Mouse (Mus musculus) embryonic facial prominence, embryonic 12.5 days (tissue): ENCODE data around the gene Mad2l2. TPM values are rescaled to one million over a fixed set of nuclear protein-coding genes. Genes with fewer than 3 reads are reported as not detected.
A peak's percentile ranks its signal among the peaks of the same experiment; 100 is the strongest.
"Not testable (repeated sequence)": the region's sequence is repeated elsewhere in the genome, so short reads cannot be mapped to it uniquely, and the experiment has no call there.

Experiments
- ATAC-seq: fragments of 200-750 bp; cut with Nextera tagmentation; 2 replicates; pipeline ENCODE4 v1.8.0; 2017; ENCODE audit not compliant: insufficient number of reproducible peaks, insufficient read depth, low FRiP score, low TSS enrichment
- H3K27ac ChIP-seq: fragments of 300-500 bp; sonication (generic); 2 replicates; pipeline ENCODE4 v1.5.1; 2016; ENCODE audit warnings: mild to moderate bottlenecking
- H3K27me3 ChIP-seq: fragments of 300-500 bp; sonication (generic); 2 replicates; pipeline ENCODE4 v1.6.1; 2016; ENCODE audit warnings: mild to moderate bottlenecking, moderate library complexity
- H3K36me3 ChIP-seq: fragments of 300-500 bp; sonication (generic); 2 replicates; pipeline ENCODE4 v1.6.1; 2016; ENCODE audit warnings: mild to moderate bottlenecking
- H3K4me1 ChIP-seq: fragments of 300-500 bp; sonication (generic); 2 replicates; pipeline ENCODE4 v1.6.1; 2016
- H3K4me2 ChIP-seq: fragments of 300-500 bp; sonication (generic); replicated peaks from 2 replicates; pipeline ENCODE4 v1.6.1; 2016; ENCODE audit warnings: mild to moderate bottlenecking, moderate library complexity
- H3K4me3 ChIP-seq: fragments of 300-500 bp; sonication (generic); 2 replicates; pipeline ENCODE4 v1.5.1; 2016; ENCODE audit warnings: mild to moderate bottlenecking
- H3K9ac ChIP-seq: fragments of 300-500 bp; sonication (generic); 2 replicates; pipeline ENCODE4 v1.6.1; 2016; ENCODE audit warnings: mild to moderate bottlenecking, moderate library complexity
- H3K9me3 ChIP-seq: fragments of 300-500 bp; sonication (generic); 2 replicates; pipeline ENCODE4 v1.6.1; 2016; ENCODE audit warnings: mild to moderate bottlenecking, moderate library complexity
- WGBS: fragments of 180-500 bp; shearing (Covaris S2); methylation state at CpG from one replicate; pipeline ENCODE4 v1.1.7; 2016; 5-methylcytosine and 5-hydroxymethylcytosine counted together
- polyA plus RNA-seq: library from polyadenylated mRNA; unstranded; fragments of >200 nt; fragmentation: Nextera tagmentation; extraction: Ambion mirVana; gene quantifications from 2 replicates; pipeline ENCODE4 v1.2.1, GENCODE M21; 2016

Gene Mad2l2
- polyA plus RNA-seq, 1 experiment from 2014 or later, result 80.2 TPM

DNA sequence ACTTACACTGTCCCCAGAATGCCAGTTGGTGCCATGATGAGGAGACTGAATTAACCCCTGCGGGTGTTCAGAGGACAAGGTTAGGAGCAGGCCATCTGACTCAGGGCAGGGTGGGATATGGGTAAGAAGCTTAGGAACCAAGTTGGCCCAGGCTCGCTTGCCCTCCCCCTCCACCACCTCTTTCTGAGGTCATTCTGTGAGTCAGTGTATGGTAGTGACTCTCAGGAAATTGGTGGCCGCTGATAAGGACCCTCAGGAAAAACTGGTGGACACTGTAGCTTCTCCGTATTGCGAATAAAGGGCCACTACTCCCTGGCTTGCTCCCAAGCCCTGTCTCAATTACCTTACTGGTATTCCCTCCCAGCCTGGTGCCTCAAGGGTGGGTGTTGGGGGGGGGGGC, 21.0 kb upstream of the Mad2l2 start:
- 87% methylated on average over 5 of the region's 5 CpGs for WGBS
- H3K9me3 ChIP-seq, result no peaks in the 10 kb centered on the region
- 0 out of 2 replicates have a peak, but pooled peaks cover 4% of the 10 kb centered on the region for H3K4me1 ChIP-seq
- H3K9ac ChIP-seq, result no peak overlapping the region
- H3K27me3 ChIP-seq, result no peaks in the 10 kb centered on the region; the same call in 1 of the 2 replicates
- no peak overlapping the region for H3K4me3 ChIP-seq
- no peak overlapping the region for H3K4me2 ChIP-seq
- H3K36me3 ChIP-seq, result no peaks in the 10 kb centered on the region; the same call in 1 of the 2 replicates
- ATAC-seq, result no peak
- no peak overlapping the region for H3K27ac ChIP-seq

DNA sequence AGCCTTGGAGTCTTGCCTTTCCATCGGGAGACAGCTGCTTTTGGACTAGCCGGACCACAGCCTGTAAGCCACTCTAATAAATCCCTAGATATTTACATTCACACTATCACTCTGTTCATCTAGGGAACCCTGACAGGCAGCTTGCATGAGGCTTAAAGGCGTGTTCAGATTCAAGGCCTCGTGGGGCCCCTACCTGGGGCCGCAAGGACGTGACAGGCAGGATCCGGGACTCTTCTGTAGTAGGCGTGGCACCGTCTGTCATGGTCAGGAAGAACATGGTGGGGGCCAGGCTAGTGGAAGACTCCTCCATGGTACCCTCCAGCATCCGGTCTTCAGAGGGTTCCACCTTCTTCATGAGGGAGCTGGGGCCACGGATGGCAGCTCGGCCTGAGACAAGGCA, 17.7 kb upstream of the Mad2l2 start:
- no peak overlapping the region for H3K9ac ChIP-seq
- WGBS, result 80% methylated on average over 12 of the region's 12 CpGs
- H3K4me3 ChIP-seq, result no peak overlapping the region
- ATAC-seq, result no peak
- no peak overlapping the region for H3K4me2 ChIP-seq
- H3K36me3 ChIP-seq, result no peaks in the 10 kb centered on the region
- H3K27me3 ChIP-seq, result no peaks in the 10 kb centered on the region; the same call in 1 of the 2 replicates
- H3K9me3 ChIP-seq, result no peaks in the 10 kb centered on the region
- 0 out of 2 replicates have a peak, but pooled peaks cover 10% of the 10 kb centered on the region for H3K4me1 ChIP-seq
- H3K27ac ChIP-seq, result no peak overlapping the region

DNA sequence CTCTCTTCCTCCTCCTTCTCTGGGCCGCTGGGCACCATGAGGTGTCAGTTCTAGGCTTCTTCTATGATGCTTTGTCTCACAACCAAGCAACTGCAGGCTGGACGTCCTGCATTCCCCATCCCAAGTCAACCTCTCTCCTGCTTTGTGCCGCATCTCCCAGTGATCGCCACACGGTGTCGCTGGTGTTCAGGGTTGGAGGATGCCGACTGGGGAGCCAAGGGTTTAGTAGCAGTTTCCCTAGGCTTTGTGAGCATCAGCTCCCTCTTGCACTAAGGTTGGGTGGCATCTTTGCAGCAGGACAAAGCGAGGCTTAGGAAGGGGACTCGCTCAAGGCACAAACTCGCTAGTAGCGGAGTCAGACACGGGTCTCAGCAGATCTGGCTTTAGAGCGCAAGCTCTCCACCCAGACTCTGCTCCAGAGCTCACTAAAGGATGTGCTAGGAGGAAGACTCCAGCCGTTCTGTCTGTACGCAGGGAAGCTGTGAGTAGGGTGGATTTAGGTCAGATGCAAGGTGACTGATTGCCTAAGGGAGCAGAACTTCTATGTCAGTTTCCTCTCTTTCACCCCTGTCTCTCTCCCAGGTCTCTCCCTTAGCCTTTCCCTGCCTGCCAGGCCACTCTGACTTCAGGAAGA, 15.3 kb upstream of the Mad2l2 start:
- Histone ChIP-seq H3K36me3 (no peaks in the 10 kb centered on the region), H3K4me1 (0 out of 2 replicates have a peak, but pooled peaks cover 6% of the 10 kb centered on the region), H3K9ac (0 out of 2 replicates have a peak overlapping the region, but pooled peaks have one; percentile 24), H3K9me3 (no peaks in the 10 kb centered on the region), H3K27me3 (no peaks in the 10 kb centered on the region), H3K4me3 (no peak overlapping the region), H3K4me2 (peak overlapping the region; percentile 14; the same call in 1 of the 2 replicates), H3K27ac (no peak overlapping the region)
- ATAC-seq, result peak; percentile 25; the same call in 1 of the 2 replicates
- 7% methylated on average over 15 of the region's 15 CpGs for WGBS

DNA sequence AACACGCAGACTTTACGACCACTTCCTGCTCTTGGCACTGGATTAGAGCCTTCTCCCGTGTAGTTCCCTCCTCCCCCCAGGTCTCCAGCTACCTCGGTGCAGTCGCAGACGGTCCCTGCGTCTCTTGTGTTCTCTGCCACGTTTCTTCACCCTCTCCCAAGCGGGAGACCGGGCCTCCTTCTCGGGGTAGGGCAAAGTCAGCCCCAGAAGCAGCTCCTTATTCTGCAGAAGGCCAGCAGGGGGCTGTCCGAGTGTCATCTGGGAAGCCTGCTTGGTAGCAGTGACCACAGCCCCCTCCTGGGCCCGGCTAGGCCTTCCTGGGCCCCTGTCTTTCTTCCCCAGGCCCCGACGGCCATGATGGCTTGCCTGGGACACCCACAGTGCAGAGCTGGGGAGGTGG, 14.7 kb upstream of the Mad2l2 start:
- Histone ChIP-seq H3K27ac (no peak overlapping the region), H3K9me3 (no peaks in the 10 kb centered on the region), H3K9ac (peak overlapping the region; percentile 24), H3K36me3 (no peaks in the 10 kb centered on the region), H3K27me3 (no peaks in the 10 kb centered on the region), H3K4me1 (0 out of 2 replicates have a peak, but pooled peaks cover 6% of the 10 kb centered on the region), H3K4me3 (no peak overlapping the region), H3K4me2 (peak overlapping the region; percentile 2; the same call in 1 of the 2 replicates)
- 4% methylated on average over 15 of the region's 15 CpGs for WGBS
- ATAC-seq, result no peak

DNA sequence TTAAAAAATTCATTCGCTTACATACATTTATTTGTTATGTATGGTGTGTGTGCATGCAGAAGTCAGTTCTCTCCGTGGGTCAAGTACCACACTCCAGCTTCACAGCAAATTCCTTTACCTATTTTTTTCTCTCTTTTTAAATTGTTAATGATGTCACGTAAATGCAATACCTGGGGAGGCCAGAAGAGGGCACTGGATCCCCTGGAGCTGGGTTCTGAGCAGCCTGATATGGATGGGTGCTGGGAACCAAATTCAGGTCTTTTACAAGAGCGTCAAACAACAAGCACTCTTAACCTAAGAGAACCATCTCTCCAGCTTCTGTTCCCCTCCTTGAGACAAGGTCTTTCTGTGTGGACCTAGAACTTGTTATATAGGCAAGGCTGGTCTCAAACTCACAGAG, 13.5 kb upstream of the Mad2l2 start:
- Histone ChIP-seq H3K4me1 (0 out of 2 replicates have a peak, but pooled peaks cover 6% of the 10 kb centered on the region), H3K9ac (no peak overlapping the region), H3K36me3 (no peaks in the 10 kb centered on the region), H3K4me2 (no peak overlapping the region), H3K27me3 (no peaks in the 10 kb centered on the region), H3K4me3 (no peak overlapping the region), H3K27ac (no peak overlapping the region), H3K9me3 (no peaks in the 10 kb centered on the region)
- WGBS, result 72% methylated on average over 4 of the region's 4 CpGs
- no peak for ATAC-seq

DNA sequence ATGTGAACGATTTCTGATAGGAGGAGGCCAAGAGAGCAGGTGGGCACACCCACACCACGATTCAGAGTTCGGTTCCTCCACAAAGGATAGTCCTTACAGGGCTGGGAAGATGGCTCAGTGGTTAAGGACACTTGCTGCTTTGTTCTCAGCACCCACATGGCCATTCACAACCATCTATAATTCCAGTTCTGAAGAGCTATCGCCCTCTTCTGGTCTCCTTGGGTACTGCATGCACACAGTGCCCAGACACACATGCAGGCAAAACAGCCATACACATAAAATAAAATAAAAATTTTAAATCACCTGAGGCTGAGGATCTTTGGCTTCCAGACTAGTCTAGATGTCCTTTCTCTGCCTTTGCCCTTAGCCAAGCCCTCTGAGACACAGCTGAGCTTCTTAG, 12.8 kb upstream of the Mad2l2 start:
- no peaks in the 10 kb centered on the region for H3K36me3 ChIP-seq
- H3K4me3 ChIP-seq, result no peak overlapping the region
- 80% methylated on average over 4 of the region's 4 CpGs for WGBS
- peaks cover 10% of the 10 kb centered on the region for H3K4me1 ChIP-seq
- ATAC-seq, result no peak
- no peaks in the 10 kb centered on the region for H3K27me3 ChIP-seq
- H3K9ac ChIP-seq, result no peak overlapping the region
- no peak overlapping the region for H3K27ac ChIP-seq
- no peaks in the 10 kb centered on the region for H3K9me3 ChIP-seq
- H3K4me2 ChIP-seq, result no peak overlapping the region

DNA sequence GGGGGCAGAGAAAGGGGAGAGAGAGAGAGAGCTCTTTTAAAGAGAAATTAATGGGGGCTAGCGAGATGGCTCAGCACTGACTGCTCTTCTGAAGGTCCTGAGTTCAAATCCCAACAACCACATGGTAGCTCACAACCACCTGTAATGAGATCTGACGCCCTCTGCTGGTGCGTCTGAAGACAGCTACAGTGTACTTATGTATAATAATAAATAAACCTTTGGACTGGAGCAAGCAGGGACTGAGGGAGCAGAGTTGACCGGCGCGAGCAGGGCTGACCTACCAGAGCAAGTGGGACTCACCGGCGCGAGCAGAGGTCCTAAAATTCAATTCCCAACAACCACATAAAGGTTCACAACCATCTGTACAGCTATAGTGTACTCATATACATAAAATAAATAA, 10.6 kb upstream of the Mad2l2 start:
- not testable (repeated sequence) for ATAC-seq, H3K27ac ChIP-seq, H3K27me3 ChIP-seq, H3K4me3 ChIP-seq, H3K4me2 ChIP-seq, H3K9me3 ChIP-seq, H3K36me3 ChIP-seq, H3K9ac ChIP-seq
- peaks cover 14% of the 10 kb centered on the region for H3K4me1 ChIP-seq
- 86% methylated on average over 9 of the region's 9 CpGs for WGBS

DNA sequence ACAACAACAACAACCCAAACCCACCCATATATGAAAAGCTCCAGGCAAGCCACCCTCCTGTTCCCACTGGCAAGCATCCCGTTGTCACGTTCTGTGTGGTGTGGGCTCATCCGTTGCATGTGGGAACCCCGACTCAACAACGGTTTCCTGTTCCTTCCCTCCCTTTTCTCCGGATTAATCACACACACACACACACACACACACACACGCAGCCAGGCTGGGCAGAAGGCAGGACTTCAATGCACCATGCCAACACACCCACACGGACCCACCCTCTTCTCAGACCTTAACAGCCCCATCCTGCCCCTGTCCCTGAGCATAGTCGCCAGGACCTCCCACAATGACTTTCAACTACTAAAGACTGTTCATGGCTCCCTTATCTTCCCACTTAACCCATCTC, 9.6 kb upstream of the Mad2l2 start:
- no peak for ATAC-seq
- no peak overlapping the region for H3K9ac ChIP-seq
- H3K36me3 ChIP-seq, result no peaks in the 10 kb centered on the region
- peaks cover 10% of the 10 kb centered on the region for H3K4me1 ChIP-seq
- no peak overlapping the region for H3K4me3 ChIP-seq
- H3K9me3 ChIP-seq, result no peaks in the 10 kb centered on the region
- H3K4me2 ChIP-seq, result no peak overlapping the region
- H3K27me3 ChIP-seq, result no peaks in the 10 kb centered on the region
- WGBS, result 75% methylated on average over 9 of the region's 9 CpGs
- H3K27ac ChIP-seq, result no peak overlapping the region

DNA sequence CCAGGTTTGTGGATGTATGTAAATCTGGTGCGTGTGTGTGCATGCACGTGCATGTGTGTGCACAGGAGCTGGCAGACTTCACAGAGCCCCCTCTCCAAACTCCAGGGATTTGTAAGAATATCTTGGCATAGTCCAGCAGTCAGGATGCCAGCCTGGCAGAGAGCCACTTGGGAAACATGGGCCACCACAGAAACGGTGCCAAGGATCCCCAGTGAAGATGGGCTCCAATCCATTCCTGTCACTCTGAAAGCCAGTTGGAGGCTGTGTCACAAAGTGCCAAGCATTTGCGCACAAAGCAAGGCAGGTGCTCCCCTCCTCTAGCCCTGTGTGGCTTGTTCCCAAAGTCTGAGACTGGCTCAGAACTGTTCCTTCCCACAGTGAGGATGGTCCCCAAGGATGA, 8.8 kb upstream of the Mad2l2 start:
- 85% methylated on average over 4 of the region's 4 CpGs for WGBS
- Histone ChIP-seq H3K4me2 (no peak overlapping the region), H3K36me3 (no peaks in the 10 kb centered on the region), H3K4me3 (no peak overlapping the region), H3K4me1 (peaks cover 8% of the 10 kb centered on the region), H3K27me3 (no peaks in the 10 kb centered on the region), H3K9ac (no peak overlapping the region), H3K9me3 (no peaks in the 10 kb centered on the region), H3K27ac (no peak overlapping the region)
- ATAC-seq, result no peak

DNA sequence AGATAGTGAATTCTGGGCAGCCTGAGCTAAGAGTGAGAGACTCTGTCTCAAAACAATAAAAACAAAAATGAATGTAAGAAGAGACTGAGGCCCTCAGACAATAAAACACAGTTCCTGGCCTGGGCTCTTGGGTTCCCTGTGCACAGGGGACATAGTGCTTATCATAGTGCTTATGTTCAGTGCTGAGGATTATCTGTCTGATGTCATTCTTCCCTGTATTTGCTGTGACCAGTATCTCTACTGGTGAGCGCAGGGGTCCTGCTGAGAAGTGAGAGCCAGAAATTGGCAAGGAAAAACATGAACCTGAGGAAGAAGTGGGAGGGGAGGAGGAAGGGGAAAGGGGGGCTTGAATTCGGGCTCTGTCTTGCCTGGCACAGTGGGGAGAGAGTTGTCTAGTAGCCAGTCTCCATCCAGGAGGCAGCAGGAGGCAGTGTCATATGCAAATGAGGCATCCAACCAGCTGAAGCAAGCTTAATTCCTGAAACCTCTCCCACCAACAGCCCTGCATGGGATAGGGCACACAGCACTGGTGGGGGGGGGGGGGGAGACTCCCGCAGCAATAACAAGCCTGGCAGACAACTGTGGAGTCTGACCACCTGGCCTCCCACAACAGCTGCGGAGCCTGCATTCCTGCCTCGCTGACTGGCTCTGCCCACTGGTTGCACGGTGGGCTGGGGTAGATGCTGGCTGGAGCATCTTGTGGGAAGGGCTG, 8.0 kb upstream of the Mad2l2 start:
- Histone ChIP-seq H3K4me3 (no peak overlapping the region), H3K9me3 (no peaks in the 10 kb centered on the region), H3K4me2 (no peak overlapping the region), H3K9ac (no peak overlapping the region), H3K4me1 (peaks cover 8% of the 10 kb centered on the region), H3K27ac (peak overlapping the region; percentile 60), H3K27me3 (no peaks in the 10 kb centered on the region), H3K36me3 (no peaks in the 10 kb centered on the region)
- ATAC-seq, result peak; percentile 67
- WGBS, result 7% methylated on average over 6 of the region's 6 CpGs

DNA sequence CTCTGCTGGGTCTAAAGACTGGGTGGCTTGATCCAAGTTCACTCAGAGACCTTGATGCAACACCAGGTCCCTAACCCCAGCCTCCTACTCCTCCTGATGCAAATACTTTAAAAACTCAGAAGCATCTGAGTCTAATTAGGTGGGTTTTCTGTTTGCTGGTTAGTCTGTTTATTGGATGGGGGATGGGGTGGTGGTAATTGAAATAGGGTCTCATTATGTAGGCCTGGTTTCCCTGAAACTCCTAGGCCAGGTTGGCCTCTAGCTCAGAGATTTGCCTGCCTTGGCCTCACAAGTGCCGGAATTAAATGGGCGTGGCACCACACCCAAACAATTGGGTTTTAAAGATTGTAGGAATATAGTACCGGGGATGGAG, 7.5 kb upstream of the Mad2l2 start:
- Histone ChIP-seq H3K36me3 (no peaks in the 10 kb centered on the region), H3K27ac (peak overlapping the region; percentile 60), H3K27me3 (no peaks in the 10 kb centered on the region), H3K4me2 (no peak overlapping the region), H3K4me3 (no peak overlapping the region), H3K9ac (no peak overlapping the region), H3K4me1 (peaks cover 8% of the 10 kb centered on the region), H3K9me3 (no peaks in the 10 kb centered on the region)
- WGBS, result 59% methylated on average over 3 of the region's 3 CpGs
- ATAC-seq, result no peak

DNA sequence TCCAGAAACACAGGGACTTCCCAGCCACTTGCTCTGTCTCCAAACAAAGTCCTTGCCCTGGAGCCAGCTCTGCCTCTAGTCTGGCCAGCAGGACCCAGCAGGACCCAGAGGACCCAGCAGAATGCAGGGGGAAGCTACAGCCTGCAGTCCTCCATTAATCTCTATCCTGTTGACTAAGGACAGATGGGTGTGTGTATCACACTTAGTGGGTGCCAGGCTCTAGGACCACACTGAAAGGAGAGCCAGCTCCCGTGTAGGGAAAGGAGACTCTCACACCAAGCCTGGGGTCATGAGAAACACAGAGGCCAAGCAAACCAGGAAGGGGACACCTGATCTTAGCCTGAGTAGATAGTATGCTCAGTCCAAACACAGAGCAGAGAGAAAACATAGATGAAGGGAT, 1.9 kb upstream of the Mad2l2 start:
- Histone ChIP-seq H3K4me2 (no peak overlapping the region), H3K27ac (no peak overlapping the region), H3K4me3 (no peak overlapping the region), H3K27me3 (peaks cover 28% of the 10 kb centered on the region), H3K9ac (no peak overlapping the region), H3K36me3 (no peaks in the 10 kb centered on the region), H3K9me3 (no peaks in the 10 kb centered on the region), H3K4me1 (peaks cover 6% of the 10 kb centered on the region; the same call in 1 of the 2 replicates)
- 57% methylated on average over 1 of the region's 1 CpGs for WGBS
- no peak for ATAC-seq
